Mouse (Mus musculus): ENCODE measurements at regions not wholly inside any gene's neighbourhood (a gene's known extent, or its start where the extent isn't known, plus 50 kb on each side); places are given as distances from the start of the nearest gene placed in this dataset.

DNA sequence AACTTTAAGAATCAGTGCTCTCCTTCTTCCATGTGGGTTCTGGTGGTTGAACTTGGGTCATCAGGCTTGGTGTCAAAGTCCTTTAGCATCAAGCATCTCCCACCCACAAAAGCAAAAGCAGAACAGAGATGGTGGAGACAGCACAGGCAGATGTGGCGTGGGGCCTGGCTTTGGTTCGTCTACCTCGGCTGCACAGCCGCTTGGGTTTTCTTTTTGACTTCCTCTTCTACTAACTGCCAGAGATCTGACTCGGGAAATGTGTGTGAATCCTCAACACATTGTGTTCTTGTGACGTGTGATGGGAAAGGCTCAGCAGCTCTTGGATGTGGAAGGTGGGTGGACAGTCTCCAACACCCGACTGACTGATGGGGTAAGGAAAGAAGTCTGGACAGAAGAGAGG is 127.8 kb upstream of the Sesn3 start:
- ATAC-seq (ENCODE audit: low FRiP score) (no peak), DNase-seq (ENCODE audit: low spot score) (no peak)
- no peaks in the 10 kb centered on the region for H3K27me3 ChIP-seq (ENCODE audit: control insufficient read depth, insufficient read depth, low read length)
- H3K36me3 ChIP-seq (ENCODE audit: control insufficient read depth, insufficient read depth, low read length), result no peaks in the 10 kb centered on the region
- H3K4me3 ChIP-seq (ENCODE audit: low read depth, low read length), result no peak overlapping the region
- no peaks in the 10 kb centered on the region for H3K4me1 ChIP-seq (replicated peaks; ENCODE audit: control insufficient read depth, insufficient read depth, low read length)
- no peak overlapping the region for H3K9ac ChIP-seq (ENCODE audit: low read depth, low read length)
- WGBS, result 91% methylated on average over 7 of the region's 7 CpGs
- H3K4me2 ChIP-seq (replicated peaks; ENCODE audit: low read depth, low read length), result no peak overlapping the region
- no peaks in the 10 kb centered on the region for H3K9me3 ChIP-seq (ENCODE audit: control insufficient read depth, low read length)
- no peak overlapping the region for H3K27ac ChIP-seq (ENCODE audit: low read depth, low read length)

DNA sequence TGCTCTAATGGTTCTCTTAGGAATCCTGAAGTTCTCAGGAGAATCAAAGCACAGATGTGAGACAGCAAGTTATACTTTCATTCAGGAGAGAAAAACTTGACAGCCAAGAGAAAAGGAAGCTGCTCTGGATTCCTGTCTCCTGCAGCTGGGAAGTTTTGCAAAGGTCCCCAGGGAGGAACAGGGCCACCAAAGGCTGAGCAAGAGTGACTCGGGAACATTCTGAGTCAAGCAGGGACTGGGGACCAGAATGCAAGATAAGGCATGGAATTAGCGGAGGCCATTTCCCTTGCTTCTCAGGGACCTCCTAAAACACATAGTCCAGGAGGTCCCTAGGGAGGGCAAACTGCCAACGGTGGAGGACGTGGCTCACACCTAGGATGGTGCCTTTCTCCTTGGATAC is 127.1 kb upstream of the Sesn3 start:
- no peak overlapping the region for H3K27ac ChIP-seq (ENCODE audit: low read depth, low read length)
- no peak for ATAC-seq (ENCODE audit: low FRiP score)
- H3K4me1 ChIP-seq (replicated peaks; ENCODE audit: control insufficient read depth, insufficient read depth, low read length), result no peaks in the 10 kb centered on the region
- H3K9me3 ChIP-seq (ENCODE audit: control insufficient read depth, low read length), result no peaks in the 10 kb centered on the region
- H3K36me3 ChIP-seq (ENCODE audit: control insufficient read depth, insufficient read depth, low read length), result no peaks in the 10 kb centered on the region
- H3K27me3 ChIP-seq (ENCODE audit: control insufficient read depth, insufficient read depth, low read length), result no peaks in the 10 kb centered on the region
- H3K4me2 ChIP-seq (replicated peaks; ENCODE audit: low read depth, low read length), result no peak overlapping the region
- DNase-seq (ENCODE audit: low spot score), result no peak
- 83% methylated on average over 4 of the region's 4 CpGs for WGBS
- H3K4me3 ChIP-seq (ENCODE audit: low read depth, low read length), result no peak overlapping the region
- H3K9ac ChIP-seq (ENCODE audit: low read depth, low read length), result no peak overlapping the region

DNA sequence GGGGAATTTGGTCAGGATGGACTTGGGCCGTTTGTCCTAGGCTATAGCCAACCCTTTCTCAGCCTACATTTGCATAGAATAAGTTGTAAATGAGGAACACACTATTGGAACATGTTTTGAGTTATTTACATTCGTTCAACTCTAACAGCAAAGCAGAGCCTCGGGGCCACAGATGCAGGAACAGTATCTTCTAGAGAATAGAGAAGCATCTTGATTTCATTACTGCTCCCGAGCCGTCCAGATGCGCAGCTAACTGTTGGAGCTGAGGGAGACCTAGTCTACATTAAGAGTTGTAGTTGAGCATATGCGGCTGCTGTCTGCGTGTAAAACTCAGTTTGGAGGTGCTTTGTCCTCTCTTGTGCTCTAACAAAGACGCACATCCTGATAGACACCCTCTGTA is 124.6 kb upstream of the Sesn3 start:
- WGBS, result 81% methylated on average over 9 of the region's 9 CpGs
- H3K4me3 ChIP-seq (ENCODE audit: low read depth, low read length), result no peak overlapping the region
- no peak overlapping the region for H3K4me2 ChIP-seq (replicated peaks; ENCODE audit: low read depth, low read length)
- H3K27me3 ChIP-seq (ENCODE audit: control insufficient read depth, insufficient read depth, low read length), result no peaks in the 10 kb centered on the region
- no peaks in the 10 kb centered on the region for H3K9me3 ChIP-seq (ENCODE audit: control insufficient read depth, low read length)
- H3K4me1 ChIP-seq (replicated peaks; ENCODE audit: control insufficient read depth, insufficient read depth, low read length), result no peaks in the 10 kb centered on the region
- DNase-seq (ENCODE audit: low spot score) (no peak), ATAC-seq (ENCODE audit: low FRiP score) (no peak)
- no peak overlapping the region for H3K27ac ChIP-seq (ENCODE audit: low read depth, low read length)
- no peaks in the 10 kb centered on the region for H3K36me3 ChIP-seq (ENCODE audit: control insufficient read depth, insufficient read depth, low read length)
- no peak overlapping the region for H3K9ac ChIP-seq (ENCODE audit: low read depth, low read length)

DNA sequence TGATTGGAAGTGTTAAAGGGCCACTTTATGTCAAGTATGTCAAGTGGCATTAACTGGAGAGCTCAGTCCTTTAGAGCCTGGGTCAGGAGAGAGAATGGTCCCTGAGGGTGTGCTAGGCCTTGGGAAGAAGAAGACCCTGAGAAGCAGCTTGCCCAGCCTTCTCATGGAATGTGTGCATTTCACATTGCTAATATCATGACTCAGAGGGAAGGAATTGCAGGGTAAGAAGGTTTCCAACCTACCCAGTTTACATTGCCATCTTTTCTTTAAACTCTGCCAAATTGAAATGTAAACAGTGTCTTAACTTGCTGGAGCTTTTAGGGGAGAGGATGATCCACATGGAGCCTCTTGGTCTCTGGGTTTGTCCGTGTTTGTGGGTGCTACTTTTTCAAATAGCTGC is 117.9 kb upstream of the Sesn3 start:
- Histone ChIP-seq H3K27ac (ENCODE audit: low read depth, low read length) (no peak overlapping the region), H3K4me2 (replicated peaks; ENCODE audit: low read depth, low read length) (no peak overlapping the region), H3K9ac (ENCODE audit: low read depth, low read length) (no peak overlapping the region), H3K27me3 (ENCODE audit: control insufficient read depth, insufficient read depth, low read length) (no peaks in the 10 kb centered on the region), H3K4me3 (ENCODE audit: low read depth, low read length) (no peak overlapping the region), H3K36me3 (ENCODE audit: control insufficient read depth, insufficient read depth, low read length) (no peaks in the 10 kb centered on the region), H3K4me1 (replicated peaks; ENCODE audit: control insufficient read depth, insufficient read depth, low read length) (no peaks in the 10 kb centered on the region), H3K9me3 (ENCODE audit: control insufficient read depth, low read length) (no peaks in the 10 kb centered on the region)
- ATAC-seq (ENCODE audit: low FRiP score), result no peak
- DNase-seq (ENCODE audit: low spot score), result no peak
- WGBS, result 81% methylated on average over 1 of the region's 1 CpGs

DNA sequence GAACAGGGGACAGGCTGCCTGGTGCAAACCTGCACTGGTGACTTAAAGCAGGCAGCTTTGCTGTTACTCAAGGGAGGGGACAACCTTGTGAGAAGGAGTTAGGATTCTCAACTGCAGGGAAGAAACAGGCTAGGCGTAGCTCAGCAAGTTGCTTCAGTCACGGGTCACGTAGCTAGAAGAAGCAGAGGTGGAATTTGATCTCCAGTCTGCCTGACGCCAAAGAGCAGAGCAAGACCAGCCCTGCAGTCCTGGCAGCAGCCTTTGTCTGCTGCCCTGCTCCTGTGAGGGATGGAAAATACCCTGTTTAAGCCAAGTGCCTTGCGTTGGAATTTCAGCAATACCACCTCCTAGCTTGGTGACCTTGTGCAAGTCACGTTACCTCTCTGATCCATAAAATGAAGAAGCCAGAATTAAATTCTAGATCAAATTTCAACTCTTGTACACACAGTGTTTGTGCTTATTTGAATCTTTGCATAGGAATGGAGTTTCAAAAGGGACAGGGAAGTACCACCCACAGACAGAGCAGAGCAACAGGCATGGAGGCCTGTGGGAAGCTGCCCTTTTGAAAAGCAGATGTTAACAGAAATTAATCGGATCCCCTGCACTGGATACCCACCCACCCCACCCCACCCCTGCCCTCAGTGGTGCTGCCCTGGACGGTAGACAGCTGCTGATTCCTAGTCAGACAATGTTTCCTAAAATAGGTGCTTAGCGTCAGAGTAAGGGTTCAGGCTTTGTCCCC is 116.6 kb upstream of the Sesn3 start:
- no peak overlapping the region for H3K27ac ChIP-seq (ENCODE audit: low read depth, low read length)
- DNase-seq (ENCODE audit: low spot score) (no peak), ATAC-seq (ENCODE audit: low FRiP score) (no peak)
- no peaks in the 10 kb centered on the region for H3K36me3 ChIP-seq (ENCODE audit: control insufficient read depth, insufficient read depth, low read length)
- no peak overlapping the region for H3K4me2 ChIP-seq (replicated peaks; ENCODE audit: low read depth, low read length)
- H3K9ac ChIP-seq (ENCODE audit: low read depth, low read length), result no peak overlapping the region
- H3K9me3 ChIP-seq (ENCODE audit: control insufficient read depth, low read length), result no peaks in the 10 kb centered on the region
- no peaks in the 10 kb centered on the region for H3K27me3 ChIP-seq (ENCODE audit: control insufficient read depth, insufficient read depth, low read length)
- H3K4me1 ChIP-seq (replicated peaks; ENCODE audit: control insufficient read depth, insufficient read depth, low read length), result no peaks in the 10 kb centered on the region
- WGBS, result 26% methylated on average over 9 of the region's 9 CpGs
- H3K4me3 ChIP-seq (ENCODE audit: low read depth, low read length), result no peak overlapping the region

DNA sequence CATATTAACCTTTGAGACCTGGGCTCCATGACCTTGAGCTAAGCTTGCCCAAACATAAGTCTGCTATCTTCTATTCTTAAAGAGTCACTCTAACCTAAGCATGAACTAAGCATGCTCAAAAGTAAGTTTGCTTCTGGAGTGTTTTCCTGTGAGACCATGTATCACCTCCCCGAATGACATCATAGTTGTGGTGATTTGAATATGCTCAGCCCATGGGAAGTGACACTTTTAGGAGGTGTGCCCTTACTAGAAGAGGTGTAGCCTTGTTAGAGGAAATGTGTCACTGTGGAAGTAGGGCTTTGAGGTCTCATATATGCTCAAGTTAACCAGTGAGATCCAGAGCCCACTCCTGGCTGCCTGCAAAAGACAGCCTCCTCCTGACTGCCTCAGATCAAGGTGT is 114.7 kb upstream of the Sesn3 start:
- H3K9me3 ChIP-seq (ENCODE audit: control insufficient read depth, low read length), result no peaks in the 10 kb centered on the region
- DNase-seq (ENCODE audit: low spot score) (no peak), ATAC-seq (ENCODE audit: low FRiP score) (no peak)
- H3K27me3 ChIP-seq (ENCODE audit: control insufficient read depth, insufficient read depth, low read length), result no peaks in the 10 kb centered on the region
- no peaks in the 10 kb centered on the region for H3K36me3 ChIP-seq (ENCODE audit: control insufficient read depth, insufficient read depth, low read length)
- H3K4me2 ChIP-seq (replicated peaks; ENCODE audit: low read depth, low read length), result no peak overlapping the region
- H3K4me1 ChIP-seq (replicated peaks; ENCODE audit: control insufficient read depth, insufficient read depth, low read length), result no peaks in the 10 kb centered on the region
- no peak overlapping the region for H3K9ac ChIP-seq (ENCODE audit: low read depth, low read length)
- WGBS, result 93% methylated on average over 1 of the region's 1 CpGs
- no peak overlapping the region for H3K27ac ChIP-seq (ENCODE audit: low read depth, low read length)
- H3K4me3 ChIP-seq (ENCODE audit: low read depth, low read length), result no peak overlapping the region

DNA sequence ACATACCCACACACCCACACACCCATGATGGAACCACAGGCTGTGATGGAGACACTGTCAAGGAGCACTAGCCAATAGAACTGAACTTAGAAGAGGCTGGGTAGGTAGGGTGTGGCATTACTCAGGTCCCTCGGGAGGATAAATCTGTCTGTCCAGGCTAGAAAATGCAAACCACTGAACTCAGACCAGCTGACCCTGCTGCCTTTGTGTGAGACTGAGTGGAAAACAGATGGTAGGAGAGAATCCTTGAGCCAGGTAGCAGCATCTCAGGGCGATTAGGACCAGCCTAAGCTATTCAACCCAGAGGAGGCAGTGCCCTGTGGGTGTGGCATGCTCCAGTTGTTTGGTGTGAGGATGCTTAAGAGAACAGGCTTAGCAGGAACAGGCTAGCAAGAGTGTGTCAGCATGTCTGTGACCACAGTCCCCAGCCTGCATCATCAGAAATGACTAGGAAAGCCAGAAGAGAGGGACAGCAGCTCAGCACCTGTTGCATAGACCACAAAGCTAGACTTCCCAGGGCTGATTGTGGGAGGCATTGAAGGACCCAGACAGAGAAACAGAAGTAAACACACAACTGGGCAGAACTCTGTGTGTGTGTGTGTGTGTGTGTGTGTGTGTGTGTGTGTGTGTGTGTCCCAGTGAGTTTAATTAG is 103.2 kb upstream of the Sesn3 start:
- H3K9ac ChIP-seq (ENCODE audit: low read depth, low read length), result no peak overlapping the region
- WGBS, result 65% methylated on average over 2 of the region's 2 CpGs

DNA sequence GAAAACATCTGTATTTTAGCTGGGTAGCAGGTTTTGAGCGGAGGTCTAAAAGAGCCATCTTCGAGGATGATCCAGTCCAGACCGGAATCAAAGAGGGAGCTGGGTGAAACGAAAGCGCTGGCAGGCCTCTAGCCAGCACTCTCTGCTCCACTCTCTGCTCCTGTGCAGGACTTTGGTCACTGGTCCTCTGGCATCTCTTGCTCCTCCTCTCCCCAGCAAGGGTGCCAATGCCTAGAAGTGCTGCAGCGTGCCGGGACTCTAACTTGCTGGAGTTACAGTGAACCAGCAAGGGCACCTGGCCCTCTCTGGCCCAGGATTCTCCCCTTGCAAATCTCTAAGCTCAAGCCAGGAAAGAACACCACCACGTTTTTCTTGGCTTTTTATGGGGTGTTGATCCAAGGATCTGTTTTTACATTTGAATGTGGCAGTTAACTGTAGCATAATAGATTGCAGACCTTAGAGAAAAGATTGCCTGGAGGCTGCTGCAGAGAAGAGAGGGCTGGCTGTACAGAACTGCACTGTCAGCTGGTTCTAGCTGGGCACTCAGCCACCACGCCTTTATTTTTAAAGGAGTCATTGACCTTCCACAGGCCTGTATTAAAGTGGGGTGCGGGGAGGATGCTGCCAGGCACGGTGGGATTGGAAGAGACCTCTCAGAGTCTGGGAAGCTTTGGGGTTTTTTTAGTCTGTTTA is 101.1 kb upstream of the Sesn3 start:
- no peak overlapping the region; the same call in 1 of the 2 replicates for H3K4me2 ChIP-seq (replicated peaks; ENCODE audit: low read depth, low read length)
- no peaks in the 10 kb centered on the region for H3K27me3 ChIP-seq (ENCODE audit: control insufficient read depth, insufficient read depth, low read length)
- no peak overlapping the region for H3K9ac ChIP-seq (ENCODE audit: low read depth, low read length)
- 23% methylated on average over 11 of the region's 11 CpGs for WGBS
- 0 out of 2 replicates have a peak, but pooled peaks cover 2% of the 10 kb centered on the region for H3K4me1 ChIP-seq (replicated peaks; ENCODE audit: control insufficient read depth, insufficient read depth, low read length)
- no peaks in the 10 kb centered on the region for H3K9me3 ChIP-seq (ENCODE audit: control insufficient read depth, low read length)
- no peak for DNase-seq (ENCODE audit: low spot score)
- H3K36me3 ChIP-seq (ENCODE audit: control insufficient read depth, insufficient read depth, low read length), result no peaks in the 10 kb centered on the region
- 0 out of 2 replicates have a peak, but pooled peaks have one; percentile 30 for ATAC-seq (ENCODE audit: low FRiP score)
- H3K4me3 ChIP-seq (ENCODE audit: low read depth, low read length), result no peak overlapping the region
- 0 out of 2 replicates have a peak overlapping the region, but pooled peaks have one; percentile 33 for H3K27ac ChIP-seq (ENCODE audit: low read depth, low read length)

More for the DNA sequence above, 103.2 kb upstream of the Sesn3 start:
- Histone ChIP-seq H3K27me3 (ENCODE audit: control insufficient read depth, insufficient read depth, low read length) (no peaks in the 10 kb centered on the region), H3K4me3 (ENCODE audit: low read depth, low read length) (no peak overlapping the region), H3K36me3 (ENCODE audit: control insufficient read depth, insufficient read depth, low read length) (no peaks in the 10 kb centered on the region), H3K4me1 (replicated peaks; ENCODE audit: control insufficient read depth, insufficient read depth, low read length) (0 out of 2 replicates have a peak, but pooled peaks cover 2% of the 10 kb centered on the region), H3K4me2 (replicated peaks; ENCODE audit: low read depth, low read length) (no peak overlapping the region), H3K9me3 (ENCODE audit: control insufficient read depth, low read length) (no peaks in the 10 kb centered on the region), H3K27ac (ENCODE audit: low read depth, low read length) (no peak overlapping the region)
- DNase-seq (ENCODE audit: low spot score) (no peak), ATAC-seq (ENCODE audit: low FRiP score) (no peak)
